Mouse (Mus musculus) heart, embryonic 14.5 days (tissue): ENCODE data around the gene Kif11. TPM values are rescaled to one million over a fixed set of nuclear protein-coding genes. Genes with fewer than 3 reads are reported as not detected.

Experiments
- polyA plus RNA-seq: library from polyadenylated mRNA; unstranded; fragments of >200 nt; fragmentation: Nextera tagmentation; extraction: Ambion mirVana; gene quantifications from 2 replicates; pipeline ENCODE4 v1.2.1, GENCODE M21; 2014

Kif11 gene
- polyA plus RNA-seq, 1 experiment from 2014 or later, result 48.0 TPM

Other genes with a start within 250 kb of the Kif11 start
- 102 and 104 TPM in 2 replicates for gene March5, start 168.9 kb upstream of the Kif11 start, polyA plus RNA-seq
- 8.8 and 8.9 TPM in 2 replicates for gene Cpeb3, start 167.8 kb upstream of the Kif11 start, polyA plus RNA-seq
- gene Ide, start 38.6 kb upstream of the Kif11 start, polyA plus RNA-seq, result 83.2 and 87.5 TPM in 2 replicates
- gene Hhex, start 58.4 kb downstream of the Kif11 start, polyA plus RNA-seq, result 11.6 and 13.2 TPM in 2 replicates
- gene Exoc6, start 174.0 kb downstream of the Kif11 start, polyA plus RNA-seq, result 20.3 and 20.6 TPM in 2 replicates